Comparison of ENCODE assay signal across 10 mouse cellular contexts in genomic region chr2:70562611-70562980, GRCm38 (mm10). TPM values are rescaled to one million over a fixed set of nuclear protein-coding genes. Genes with fewer than 3 reads are reported as not detected.
DNase-seq lines count a peak whose midpoint lies in the region; ATAC-seq and TF ChIP-seq lines count a peak whose summit lies in the region.
"Had no signal": no experiment of that assay in that cellular context is flagged by ENCODE, and none has a peak within 500 bp of the region (broad histone marks: within the 10 kb centered on the region; RNA-seq: fewer than 3 reads in every experiment).

No protein-coding gene starts in this region.

- H3K27me3 ChIP-seq in heart, embryonic 11.5 days (ENCODE audit: control insufficient read depth, insufficient read depth, low read length) = peaks cover 91% of the 10 kb centered on the region
- H3K27me3 ChIP-seq in spleen, adult 2 months (ENCODE audit: control insufficient read depth, insufficient read depth, low read length) = peaks cover 29% of the 10 kb centered on the region
- H3K27me3 ChIP-seq in limb, embryonic 13.5 days = peaks cover 96% of the 10 kb centered on the region

- no peaks in the 10 kb centered on the region for H3K36me3 ChIP-seq in heart, embryonic 11.5 days (ENCODE audit: control insufficient read depth, insufficient read depth, low read length)
- H3K36me3 ChIP-seq in spleen, adult 2 months (ENCODE audit: control insufficient read depth, insufficient read depth, low read length) = no peaks in the 10 kb centered on the region
- no peaks in the 10 kb centered on the region for H3K36me3 ChIP-seq in limb, embryonic 13.5 days

- H3K27ac ChIP-seq in heart, embryonic 11.5 days (ENCODE audit: low read depth, low read length) = no peak overlapping the region
- H3K27ac ChIP-seq in spleen, adult 2 months (ENCODE audit: insufficient read depth, low read length) = no peak overlapping the region
- H3K27ac ChIP-seq in limb, embryonic 13.5 days = no peak overlapping the region

- no peak overlapping the region for H3K9ac ChIP-seq in heart, embryonic 11.5 days (ENCODE audit: low read depth, low read length)
- no peak overlapping the region for H3K9ac ChIP-seq in limb, embryonic 13.5 days

- peak overlapping the region; percentile 63 for H3K4me2 ChIP-seq in heart, embryonic 11.5 days
- peak overlapping the region; percentile 57 for H3K4me2 ChIP-seq in limb, embryonic 13.5 days (replicated peaks)

- no peak for TF ChIP-seq POLR2A in spleen, adult 2 months (IDR thresholded peaks at IDR 0.05; ENCODE audit: low read depth, low read length)

- H3K4me3 ChIP-seq in heart, embryonic 11.5 days (ENCODE audit: low read depth, low read length) = peak overlapping the region; percentile 41
- H3K4me3 ChIP-seq in spleen, adult 2 months (ENCODE audit: extremely low read depth, insufficient read depth, insufficient read length) = peak overlapping the region; percentile 51; the same call in 1 of the 2 replicates
- H3K4me3 ChIP-seq in limb, embryonic 13.5 days = peak overlapping the region; percentile 32
- H3K4me3 ChIP-seq: erythroblast, embryonic 14.5 days had no signal

- H3K9me3 ChIP-seq in heart, embryonic 11.5 days (replicated peaks; ENCODE audit: control insufficient read depth, low read length) = no peaks in the 10 kb centered on the region
- H3K9me3 ChIP-seq in limb, embryonic 13.5 days = no peaks in the 10 kb centered on the region

- H3K4me1 ChIP-seq in heart, embryonic 11.5 days (ENCODE audit: control insufficient read depth, insufficient read depth, low read length) = peaks cover 33% of the 10 kb centered on the region
- H3K4me1 ChIP-seq in spleen, adult 2 months (ENCODE audit: control insufficient read depth, insufficient read depth, insufficient read length) = peaks cover 24% of the 10 kb centered on the region
- peaks cover 49% of the 10 kb centered on the region for H3K4me1 ChIP-seq in limb, embryonic 13.5 days

- intact Hi-C loops in heart, postnatal 14 days (cut with DNase I) = loop anchor here (10.0 kb wide), 1 partner anchor 308 kb away; no protein-coding TSS in a partner anchor

- no peak for ATAC-seq in heart, embryonic 11.5 days (replicated peaks; ENCODE audit: insufficient number of reproducible peaks, low FRiP score, low TSS enrichment)
- ATAC-seq in limb, embryonic 13.5 days (ENCODE audit: low FRiP score, low read depth) = no peak

- under 1% methylated on average over 30 of the region's 34 CpGs for WGBS in heart, embryonic 11.5 days (ENCODE audit: insufficient replicate concordance)
- WGBS in spleen, adult 2 months = 5% methylated on average over 28 of the region's 34 CpGs
- 0% methylated on average over 25 of the region's 34 CpGs for WGBS in limb, embryonic 13.5 days

- TF ChIP-seq CTCF in spleen, adult 2 months (IDR thresholded peaks at IDR 0.05; ENCODE audit: extremely low read depth, insufficient read depth, insufficient read length, insufficient replicate concordance) = no peak

- no peak for DNase-seq in heart, postnatal 14 days
- no peak for DNase-seq in spleen, adult 2 months (ENCODE audit: low read depth in 1 of 2, low spot score in 2 of 2)
- DNase-seq in spleen, postnatal 14 days (ENCODE audit: low spot score in 2 of 2) = no peak
- DNase-seq in gastrocnemius, postnatal 25 days = no peak
- no peak for DNase-seq in cerebellum, adult 18-20 months
- no peak for DNase-seq in kidney, postnatal 4 days

RNA-seq across cellular contexts. Expression of gene Gad1, which starts 9.7 kb away (rescaled TPM):
- 0.57 and 0.99 TPM in 2 replicates for polyA plus RNA-seq in heart, embryonic 11.5 days (2014; fragmentation: Nextera tagmentation; extraction: Ambion mirVana)
- total RNA-seq in heart, postnatal 14 days (2021) = under 1 TPM; 0.43 to 0.51 TPM
- 4.4 and 7.2 TPM in 2 replicates for polyA plus RNA-seq in spleen, adult 2 months (2012; rRNA removed)
- 0.45 and 0.46 TPM in 2 replicates for polyA plus RNA-seq in limb, embryonic 13.5 days (2015; fragmentation: Nextera tagmentation; extraction: Ambion mirVana)
- under 1 TPM; 0.19 to 0.74 TPM for total RNA-seq in gastrocnemius, postnatal 25 days (2021)
- total RNA-seq: megakaryocyte progenitor cell, adult 5-6 weeks had no signal
- polyA plus RNA-seq: erythroblast, embryonic 14.5 days had no signal

RNA-seq across cellular contexts. Expression of gene Erich2, which starts 54.0 kb away (rescaled TPM):
- 0.31 and 1.0 TPM in 2 replicates for polyA plus RNA-seq in heart, embryonic 11.5 days (2014; fragmentation: Nextera tagmentation; extraction: Ambion mirVana)
- under 1 TPM; 0.14 to 0.17 TPM for total RNA-seq in heart, postnatal 14 days (2021)
- polyA plus RNA-seq in spleen, adult 2 months (2012; rRNA removed) = 0.13 and 0.21 TPM in 2 replicates
- 0.89 and 1.7 TPM in 2 replicates for polyA plus RNA-seq in limb, embryonic 13.5 days (2015; fragmentation: Nextera tagmentation; extraction: Ambion mirVana)
- not detected for total RNA-seq in gastrocnemius, postnatal 25 days (2021)
- total RNA-seq: megakaryocyte progenitor cell, adult 5-6 weeks had no signal
- polyA plus RNA-seq: erythroblast, embryonic 14.5 days had no signal
